Mouse (Mus musculus): ENCODE measurements at regions not wholly inside any gene's neighbourhood (a gene's known extent, or its start where the extent isn't known, plus 50 kb on each side); places are given as distances from the start of the nearest gene placed in this dataset.
"Not testable (repeated sequence)": the region's sequence is repeated elsewhere in the genome, so short reads cannot be mapped to it uniquely, and the experiment has no call there.

- Histone ChIP-seq H3K4me1 (replicated peaks; ENCODE audit: control insufficient read depth, insufficient read depth, low read length) (no peaks in the 10 kb centered on the region), H3K4me2 (ENCODE audit: low read length) (no peak overlapping the region), H3K9me3 (ENCODE audit: control insufficient read depth, low read length) (no peaks in the 10 kb centered on the region), H3K9ac (ENCODE audit: low read length) (no peak overlapping the region), H3K4me3 (ENCODE audit: low read depth, low read length) (no peak overlapping the region), H3K27me3 (replicated peaks; ENCODE audit: control insufficient read depth, insufficient read depth, low read length) (no peaks in the 10 kb centered on the region), H3K27ac (ENCODE audit: low read depth) (no peak overlapping the region), H3K36me3 (ENCODE audit: control insufficient read depth, insufficient read depth, low read length) (no peaks in the 10 kb centered on the region)
- 92% methylated on average over 6 of the region's 6 CpGs for WGBS
- ATAC-seq (replicated peaks; ENCODE audit: low FRiP score, low TSS enrichment, low read depth), result no peak
- no peak for DNase-seq (ENCODE audit: low spot score)
These were observed 124.5 kb downstream of the Suds3 start for GRCm38 (mm10) chr5:116991461-116991860.

- not testable (repeated sequence) for H3K9ac ChIP-seq (ENCODE audit: low read length); H3K36me3 ChIP-seq (ENCODE audit: control insufficient read depth, insufficient read depth, low read length); DNase-seq (ENCODE audit: low spot score); H3K4me1 ChIP-seq (replicated peaks; ENCODE audit: control insufficient read depth, insufficient read depth, low read length); H3K4me2 ChIP-seq (ENCODE audit: low read length); H3K27ac ChIP-seq (ENCODE audit: low read depth); ATAC-seq (replicated peaks; ENCODE audit: low FRiP score, low TSS enrichment, low read depth); H3K4me3 ChIP-seq (ENCODE audit: low read depth, low read length); H3K9me3 ChIP-seq (ENCODE audit: control insufficient read depth, low read length); H3K27me3 ChIP-seq (replicated peaks; ENCODE audit: control insufficient read depth, insufficient read depth, low read length)
- WGBS, result 78% methylated on average over 4 of the region's 4 CpGs
These were observed 144.4 kb downstream of the Suds3 start for GRCm38 (mm10) chr5:116971474-116971873.

- H3K36me3 ChIP-seq (ENCODE audit: control insufficient read depth, insufficient read depth, low read length), result no peaks in the 10 kb centered on the region
- WGBS, result 89% methylated on average over 7 of the region's 7 CpGs
- H3K4me3 ChIP-seq (ENCODE audit: low read depth, low read length), result no peak overlapping the region
- DNase-seq (ENCODE audit: low spot score) (no peak), ATAC-seq (replicated peaks; ENCODE audit: low FRiP score, low TSS enrichment, low read depth) (no peak)
- no peak overlapping the region for H3K4me2 ChIP-seq (ENCODE audit: low read length)
- H3K27me3 ChIP-seq (replicated peaks; ENCODE audit: control insufficient read depth, insufficient read depth, low read length), result no peaks in the 10 kb centered on the region
- no peaks in the 10 kb centered on the region for H3K4me1 ChIP-seq (replicated peaks; ENCODE audit: control insufficient read depth, insufficient read depth, low read length)
- H3K27ac ChIP-seq (ENCODE audit: low read depth), result no peak overlapping the region
- H3K9ac ChIP-seq (ENCODE audit: low read length), result no peak overlapping the region
- H3K9me3 ChIP-seq (ENCODE audit: control insufficient read depth, low read length), result no peaks in the 10 kb centered on the region
These were observed 151.7 kb downstream of the Suds3 start for GRCm38 (mm10) chr5:116964171-116964570.

- Histone ChIP-seq H3K36me3 (ENCODE audit: control insufficient read depth, insufficient read depth, low read length) (no peaks in the 10 kb centered on the region), H3K9me3 (ENCODE audit: control insufficient read depth, low read length) (no peaks in the 10 kb centered on the region), H3K4me3 (ENCODE audit: low read depth, low read length) (no peak overlapping the region), H3K27me3 (replicated peaks; ENCODE audit: control insufficient read depth, insufficient read depth, low read length) (no peaks in the 10 kb centered on the region), H3K4me1 (replicated peaks; ENCODE audit: control insufficient read depth, insufficient read depth, low read length) (no peaks in the 10 kb centered on the region), H3K27ac (ENCODE audit: low read depth) (no peak overlapping the region), H3K4me2 (ENCODE audit: low read length) (no peak overlapping the region), H3K9ac (ENCODE audit: low read length) (no peak overlapping the region)
- no peak for DNase-seq (ENCODE audit: low spot score)
- WGBS, result 78% methylated on average over 2 of the region's 2 CpGs
- ATAC-seq (replicated peaks; ENCODE audit: low FRiP score, low TSS enrichment, low read depth), result no peak
These were observed 152.8 kb downstream of the Suds3 start for GRCm38 (mm10) chr5:116963106-116963505.

GRCm38 (mm10) chr5:116960041-116960440, 155.9 kb downstream of the Suds3 start:
- no peaks in the 10 kb centered on the region for H3K27me3 ChIP-seq (replicated peaks; ENCODE audit: control insufficient read depth, insufficient read depth, low read length)
- no peaks in the 10 kb centered on the region for H3K9me3 ChIP-seq (ENCODE audit: control insufficient read depth, low read length)
- no peak overlapping the region for H3K4me3 ChIP-seq (ENCODE audit: low read depth, low read length)
- ATAC-seq (replicated peaks; ENCODE audit: low FRiP score, low TSS enrichment, low read depth) (no peak), DNase-seq (ENCODE audit: low spot score) (no peak)
- H3K36me3 ChIP-seq (ENCODE audit: control insufficient read depth, insufficient read depth, low read length), result no peaks in the 10 kb centered on the region
- 70% methylated on average over 8 of the region's 8 CpGs for WGBS
- no peak overlapping the region for H3K9ac ChIP-seq (ENCODE audit: low read length)
- no peak overlapping the region for H3K27ac ChIP-seq (ENCODE audit: low read depth)
- H3K4me2 ChIP-seq (ENCODE audit: low read length), result no peak overlapping the region
- H3K4me1 ChIP-seq (replicated peaks; ENCODE audit: control insufficient read depth, insufficient read depth, low read length), result no peaks in the 10 kb centered on the region

- WGBS, result 72% methylated on average over 5 of the region's 5 CpGs
- ATAC-seq (replicated peaks; ENCODE audit: low FRiP score, low TSS enrichment, low read depth) (no peak), DNase-seq (ENCODE audit: low spot score) (no peak)
- Histone ChIP-seq H3K4me1 (replicated peaks; ENCODE audit: control insufficient read depth, insufficient read depth, low read length) (no peaks in the 10 kb centered on the region), H3K4me2 (ENCODE audit: low read length) (no peak overlapping the region), H3K9ac (ENCODE audit: low read length) (no peak overlapping the region), H3K36me3 (ENCODE audit: control insufficient read depth, insufficient read depth, low read length) (no peaks in the 10 kb centered on the region), H3K27me3 (replicated peaks; ENCODE audit: control insufficient read depth, insufficient read depth, low read length) (no peaks in the 10 kb centered on the region), H3K4me3 (ENCODE audit: low read depth, low read length) (no peak overlapping the region), H3K27ac (ENCODE audit: low read depth) (no peak overlapping the region), H3K9me3 (ENCODE audit: control insufficient read depth, low read length) (no peaks in the 10 kb centered on the region)
These were observed 157.8 kb downstream of the Suds3 start for GRCm38 (mm10) chr5:116958141-116958540.

GRCm38 (mm10) chr5:116956572-116956971, 159.3 kb downstream of the Suds3 start:
- H3K27ac ChIP-seq (ENCODE audit: low read depth), result no peak overlapping the region
- H3K36me3 ChIP-seq (ENCODE audit: control insufficient read depth, insufficient read depth, low read length), result no peaks in the 10 kb centered on the region
- no peak for DNase-seq (ENCODE audit: low spot score)
- no peaks in the 10 kb centered on the region for H3K4me1 ChIP-seq (replicated peaks; ENCODE audit: control insufficient read depth, insufficient read depth, low read length)
- no peak for ATAC-seq (replicated peaks; ENCODE audit: low FRiP score, low TSS enrichment, low read depth)
- no peaks in the 10 kb centered on the region for H3K9me3 ChIP-seq (ENCODE audit: control insufficient read depth, low read length)
- WGBS, result 68% methylated on average over 13 of the region's 13 CpGs
- H3K9ac ChIP-seq (ENCODE audit: low read length), result no peak overlapping the region
- no peaks in the 10 kb centered on the region for H3K27me3 ChIP-seq (replicated peaks; ENCODE audit: control insufficient read depth, insufficient read depth, low read length)
- no peak overlapping the region for H3K4me2 ChIP-seq (ENCODE audit: low read length)
- no peak overlapping the region for H3K4me3 ChIP-seq (ENCODE audit: low read depth, low read length)

GRCm38 (mm10) chr5:116950280-116950881, 165.5 kb downstream of the Suds3 start:
- Histone ChIP-seq H3K4me2 (ENCODE audit: low read length) (no peak overlapping the region), H3K27me3 (replicated peaks; ENCODE audit: control insufficient read depth, insufficient read depth, low read length) (no peaks in the 10 kb centered on the region), H3K9ac (ENCODE audit: low read length) (no peak overlapping the region), H3K4me3 (ENCODE audit: low read depth, low read length) (no peak overlapping the region), H3K27ac (ENCODE audit: low read depth) (no peak overlapping the region), H3K4me1 (replicated peaks; ENCODE audit: control insufficient read depth, insufficient read depth, low read length) (no peaks in the 10 kb centered on the region), H3K9me3 (ENCODE audit: control insufficient read depth, low read length) (no peaks in the 10 kb centered on the region), H3K36me3 (ENCODE audit: control insufficient read depth, insufficient read depth, low read length) (no peaks in the 10 kb centered on the region)
- 7% methylated on average over 4 of the region's 4 CpGs for WGBS
- no peak for ATAC-seq (replicated peaks; ENCODE audit: low FRiP score, low TSS enrichment, low read depth)
- DNase-seq (ENCODE audit: low spot score), result no peak

- 64% methylated on average over 5 of the region's 5 CpGs for whole genome bisulfite sequencing
- no peak overlapping the region for H3K9ac ChIP-seq (ENCODE audit: low read length)
- ATAC-seq (replicated peaks; ENCODE audit: low FRiP score, low TSS enrichment, low read depth) (no peak), DNase-seq (ENCODE audit: low spot score) (no peak)
- no peaks in the 10 kb centered on the region for H3K4me1 ChIP-seq (replicated peaks; ENCODE audit: control insufficient read depth, insufficient read depth, low read length)
- H3K27me3 ChIP-seq (replicated peaks; ENCODE audit: control insufficient read depth, insufficient read depth, low read length), result no peaks in the 10 kb centered on the region
- no peak overlapping the region for H3K27ac ChIP-seq (ENCODE audit: low read depth)
- no peak overlapping the region for H3K4me2 ChIP-seq (ENCODE audit: low read length)
- no peaks in the 10 kb centered on the region for H3K36me3 ChIP-seq (ENCODE audit: control insufficient read depth, insufficient read depth, low read length)
- H3K9me3 ChIP-seq (ENCODE audit: control insufficient read depth, low read length), result no peaks in the 10 kb centered on the region
- H3K4me3 ChIP-seq (ENCODE audit: low read depth, low read length), result no peak overlapping the region
These were observed 181.3 kb downstream of the Suds3 start for GRCm38 (mm10) chr5:116934585-116934984.

All from intestine, embryonic 14.5 days (tissue).